Mouse (Mus musculus) thymus, postnatal 10 days (tissue): ENCODE measurements around the gene Rab43.

ENCODE experiments used
- DNase-seq, 2 experiments: peaks; one replicate each; pipeline ENCODE4 v3.0.0; 2021; ENCODE audit warnings: low spot score in 2 of 2

The Rab43 gene

DNA sequence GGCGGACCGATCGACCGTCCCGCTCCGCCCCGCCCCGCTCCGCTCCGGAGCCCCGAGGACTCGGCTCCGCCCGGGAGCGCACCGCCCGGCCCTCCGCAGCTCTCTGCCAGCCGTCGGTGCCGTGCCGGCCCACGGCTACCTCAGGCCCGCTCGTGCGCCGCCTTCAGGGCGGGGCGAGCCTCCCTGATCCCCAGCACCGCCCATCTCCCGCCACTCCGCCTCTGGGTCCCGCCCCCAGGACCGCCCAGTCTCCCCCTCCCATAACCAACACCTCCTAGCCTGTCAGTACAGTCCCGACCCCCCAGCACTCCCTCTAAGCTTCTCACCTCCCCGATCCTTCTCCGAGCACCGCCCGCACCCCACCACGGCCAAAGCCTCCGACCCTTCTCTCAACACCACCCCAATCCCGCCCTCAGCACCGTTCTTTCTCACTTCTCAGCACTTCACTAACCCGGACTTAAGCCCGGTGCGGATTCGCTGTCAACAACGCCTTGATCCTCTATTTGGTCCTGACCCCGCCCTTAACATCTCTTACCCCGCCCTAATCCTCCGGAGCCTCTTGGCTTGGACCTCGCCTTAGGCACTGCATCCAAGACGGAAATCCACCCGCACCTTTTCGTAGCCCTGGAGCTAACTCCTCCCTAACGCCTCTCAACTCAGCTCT is at the start of gene Rab43:
TSS of gene Rab43 (minus strand) at position 490 of the 664 bp plus-strand sequence.
- peak; percentile 86 to 89 for DNase-seq

DNA sequence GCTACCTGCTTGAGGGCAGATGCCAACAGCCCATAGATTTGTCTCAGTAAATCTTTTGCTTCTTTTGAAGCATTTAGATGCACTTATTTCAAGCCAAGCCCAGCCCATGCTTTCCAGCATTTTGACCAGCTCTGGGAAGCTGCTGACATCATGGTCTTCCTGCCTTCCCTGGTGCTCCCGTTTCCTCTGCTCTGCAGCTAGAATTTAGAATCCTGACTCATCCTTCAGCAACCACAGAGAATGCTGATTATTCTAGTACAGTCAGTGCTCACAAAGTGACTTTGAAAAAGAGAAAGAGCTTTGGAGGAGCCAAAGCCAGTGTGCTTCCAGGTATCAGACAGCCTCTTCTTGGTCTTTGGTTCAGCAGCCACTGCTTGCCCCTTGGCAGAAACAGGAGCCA is 45.1 kb upstream of the Rab43 start:
- no peak for DNase-seq

DNA sequence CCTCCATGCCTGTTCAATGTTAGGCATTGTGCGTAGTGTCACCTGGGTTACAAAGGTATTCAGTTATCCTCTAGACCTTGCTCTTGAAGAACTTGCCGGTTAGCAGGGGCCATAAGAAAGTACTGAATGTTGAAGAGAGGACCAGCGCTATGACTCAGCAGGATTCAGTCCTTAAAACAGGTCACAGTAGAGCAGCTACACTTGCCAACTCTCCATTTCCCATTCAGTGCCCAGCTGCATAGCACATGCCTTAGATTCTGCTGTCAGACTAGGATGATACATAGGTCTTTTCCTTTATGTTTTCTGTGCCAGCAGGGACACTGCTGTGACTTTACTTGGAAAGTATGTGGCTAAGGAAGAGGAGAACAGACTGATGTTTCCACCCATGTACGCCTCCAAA is 41.5 kb upstream of the Rab43 start:
- no peak for DNase-seq

DNA sequence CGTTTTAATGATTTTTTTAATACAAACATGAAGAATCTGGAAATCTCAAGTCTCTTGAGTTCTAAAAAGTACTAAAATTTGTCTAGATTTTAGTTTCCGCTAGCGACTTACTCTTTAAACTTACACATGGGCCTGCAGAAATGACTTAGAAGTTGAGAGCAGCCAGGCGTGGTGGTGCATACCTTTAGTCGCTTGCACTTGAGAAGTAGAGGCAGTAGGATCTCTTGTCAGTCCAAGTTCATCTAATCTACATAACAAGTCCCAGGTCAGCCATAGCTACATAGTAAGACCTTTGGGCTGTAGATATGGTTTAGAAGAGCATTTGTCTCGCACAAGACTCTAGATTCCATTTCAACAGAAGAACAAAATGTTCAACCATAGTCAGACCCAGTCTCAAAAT is 39.9 kb upstream of the Rab43 start:
- DNase-seq = no peak

DNA sequence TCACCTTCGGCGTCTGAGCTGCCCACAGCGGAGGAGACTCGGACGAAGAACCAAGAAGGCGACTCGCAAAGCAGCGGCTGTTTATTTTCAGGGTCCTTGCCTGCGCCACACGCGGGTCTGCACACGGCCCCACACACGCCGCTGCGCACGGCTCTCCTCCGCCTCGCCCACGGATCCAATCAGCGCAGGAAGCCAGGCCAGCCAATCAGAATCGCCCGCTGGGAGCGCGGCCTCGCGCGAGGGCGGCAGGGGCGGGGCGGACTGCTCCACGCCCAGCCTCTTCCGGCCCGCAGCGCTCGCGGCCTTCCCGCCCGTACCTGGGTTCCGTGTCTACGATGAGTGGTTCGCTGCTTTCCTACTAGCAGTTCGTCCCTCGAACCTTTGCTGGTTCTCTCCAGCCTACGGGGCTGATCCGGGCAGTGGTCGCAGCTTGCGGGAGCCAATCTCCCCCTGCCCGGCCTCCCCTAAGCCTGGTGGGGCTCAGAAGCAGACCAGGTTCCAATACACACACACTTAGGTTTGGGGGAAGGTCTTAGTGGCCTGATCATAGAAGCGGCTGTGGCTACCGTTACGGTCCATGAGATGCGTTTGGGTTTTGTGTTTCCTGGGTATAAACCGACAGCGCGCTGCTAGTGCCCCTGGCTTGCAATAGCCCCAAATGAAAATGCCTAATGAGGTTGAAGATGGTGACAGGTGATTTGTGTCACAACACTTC is 39.1 kb upstream of the Rab43 start, which contains the start of gene Cnbp:
TSS of gene Cnbp (minus strand) at position 207 of the 715 bp plus-strand sequence.
- DNase-seq = peak; percentile 95 to 97

DNA sequence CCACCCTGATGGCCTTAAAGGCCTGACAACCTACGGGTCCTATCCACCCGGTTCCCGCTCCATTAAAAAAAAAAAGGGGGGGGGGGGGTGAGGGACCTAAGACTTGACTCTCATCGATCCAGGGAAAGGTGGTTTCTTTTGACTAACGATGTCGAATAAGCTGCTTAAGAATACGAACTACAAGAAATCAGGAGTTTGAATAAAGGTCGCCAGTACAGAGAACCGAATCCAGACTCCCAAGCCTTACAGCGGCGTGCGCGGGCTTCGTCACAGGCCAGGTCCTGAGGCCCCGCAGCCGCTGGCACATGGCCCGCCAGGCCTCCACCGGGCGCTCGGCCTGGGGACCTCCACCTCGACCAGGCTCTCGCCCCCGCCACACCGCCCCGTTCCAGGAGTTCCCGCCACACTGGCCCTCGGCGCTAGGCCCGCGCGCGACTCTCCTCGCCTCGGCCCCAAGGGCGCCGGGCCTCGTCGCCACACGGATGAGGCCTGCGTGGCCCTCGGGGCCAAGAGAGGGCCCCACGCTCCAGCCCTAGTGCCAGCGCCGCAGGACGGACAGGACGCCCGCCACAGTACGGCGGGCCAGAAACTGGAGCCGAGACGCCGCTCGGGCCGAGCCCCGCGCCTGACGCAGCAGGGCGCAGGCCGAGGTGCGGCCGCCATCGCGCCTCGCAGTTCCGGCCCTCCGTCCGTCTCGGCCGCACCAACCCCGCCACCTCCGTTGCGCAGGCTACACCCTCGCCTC is 38.4 kb upstream of the Rab43 start:
- DNase-seq = peak; percentile 30 to 39

DNA sequence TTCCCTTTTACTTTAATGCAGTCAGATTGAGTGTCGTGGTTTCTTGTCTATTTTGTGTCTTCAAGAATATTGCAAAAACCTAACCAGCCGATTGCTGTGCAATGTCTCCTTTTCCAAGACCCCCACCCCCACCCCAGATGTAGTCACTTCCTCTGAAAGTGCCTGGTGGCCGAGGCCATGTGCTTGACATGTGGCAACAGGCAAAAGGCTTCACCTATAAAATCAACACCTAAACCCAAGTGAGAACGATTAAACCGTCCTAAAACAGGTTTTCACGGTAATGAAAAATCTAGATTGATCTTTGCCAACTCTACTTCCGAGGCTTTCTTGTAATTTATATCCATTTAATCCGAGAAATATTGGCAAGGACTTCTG is 37.8 kb upstream of the Rab43 start:
- no peak for DNase-seq

DNA sequence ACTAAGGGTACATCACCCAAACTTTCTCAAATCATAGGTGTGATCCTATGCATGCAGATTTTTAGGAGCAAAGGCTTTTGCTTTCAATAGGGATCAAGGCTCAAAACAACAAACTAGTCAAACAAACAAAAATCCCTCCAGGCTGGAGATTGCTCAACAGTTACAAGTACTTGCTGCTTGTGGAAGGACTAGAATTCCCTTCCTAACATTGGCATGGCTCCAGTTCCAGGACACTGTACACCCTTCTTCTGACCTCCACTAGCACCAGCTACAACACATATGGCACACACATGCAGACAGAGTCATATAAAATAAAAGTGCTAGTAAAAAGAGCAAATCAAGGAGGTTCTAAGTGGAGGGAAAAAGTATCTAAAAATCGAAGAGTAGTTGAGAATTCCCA is 34.8 kb upstream of the Rab43 start:
- no peak for DNase-seq

DNA sequence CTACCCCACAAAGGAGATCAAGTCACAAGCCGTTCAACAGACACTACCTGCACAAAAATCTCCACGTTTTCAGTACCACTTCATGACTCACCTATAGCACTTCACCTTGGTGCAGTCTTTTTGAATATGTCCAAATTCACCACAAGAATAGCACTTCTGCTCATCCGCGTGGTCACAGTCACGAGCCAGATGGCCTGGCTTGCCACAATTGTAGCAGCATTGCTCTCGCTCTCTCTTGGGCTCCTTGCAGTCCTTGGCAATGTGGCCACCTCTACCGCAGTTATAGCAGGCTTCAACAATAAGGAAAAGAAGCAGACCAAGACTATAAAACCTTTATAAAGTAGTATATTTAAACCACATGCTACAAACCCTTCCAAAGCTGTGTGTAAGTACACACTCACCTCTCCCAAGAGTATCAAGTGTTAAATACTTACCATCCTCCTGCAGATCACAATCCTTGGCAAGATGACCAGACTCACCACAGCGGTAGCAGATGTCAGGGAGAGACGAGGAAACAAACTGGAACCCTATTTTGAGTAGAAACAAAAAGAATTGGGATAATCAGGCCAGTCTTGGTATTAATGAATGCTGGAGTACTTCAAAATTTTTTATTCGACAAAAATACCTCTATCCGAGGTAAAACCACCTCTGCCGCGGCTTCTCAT is 33.2 kb upstream of the Rab43 start:
- no peak for DNase-seq

DNA sequence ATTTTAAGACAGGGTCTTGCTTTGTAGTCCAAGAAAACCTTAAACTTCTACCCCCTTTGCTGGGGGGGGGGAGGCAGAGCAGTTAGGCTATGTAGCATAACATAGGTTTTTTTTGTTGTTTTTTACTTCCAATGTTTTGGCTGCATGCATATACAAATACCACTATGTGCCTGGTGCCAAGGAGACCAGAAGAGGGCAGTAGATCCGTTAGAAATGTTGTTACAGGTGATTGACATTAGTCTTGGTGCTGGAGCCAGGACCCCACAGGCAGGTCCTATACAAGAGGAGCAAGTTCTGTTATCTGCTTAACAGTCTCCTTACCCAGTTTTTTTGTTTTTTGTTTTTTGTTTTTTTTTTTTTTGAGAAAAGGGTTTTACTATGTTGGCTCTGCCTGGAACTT is 30.3 kb upstream of the Rab43 start:
- no peak for DNase-seq

DNA sequence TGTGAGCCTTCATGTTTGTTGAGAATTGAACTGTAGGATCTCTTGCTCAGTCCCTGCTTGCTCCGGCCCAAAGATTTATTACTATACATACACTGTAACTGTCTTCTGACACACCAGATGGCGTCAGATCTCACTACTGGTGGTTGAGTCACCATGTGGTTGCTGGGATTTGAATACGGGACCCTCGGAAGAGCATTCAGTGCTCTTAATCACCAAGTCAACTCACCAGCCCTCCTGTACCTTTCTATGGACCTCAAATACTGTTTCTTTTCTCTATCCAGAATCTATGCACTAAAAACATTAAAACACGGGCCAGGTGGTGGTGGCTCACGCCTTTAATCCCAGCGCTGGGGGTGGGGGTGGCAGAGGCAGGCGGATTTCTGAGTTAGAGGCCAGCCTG is 29.7 kb upstream of the Rab43 start:
- DNase-seq = no peak

DNA sequence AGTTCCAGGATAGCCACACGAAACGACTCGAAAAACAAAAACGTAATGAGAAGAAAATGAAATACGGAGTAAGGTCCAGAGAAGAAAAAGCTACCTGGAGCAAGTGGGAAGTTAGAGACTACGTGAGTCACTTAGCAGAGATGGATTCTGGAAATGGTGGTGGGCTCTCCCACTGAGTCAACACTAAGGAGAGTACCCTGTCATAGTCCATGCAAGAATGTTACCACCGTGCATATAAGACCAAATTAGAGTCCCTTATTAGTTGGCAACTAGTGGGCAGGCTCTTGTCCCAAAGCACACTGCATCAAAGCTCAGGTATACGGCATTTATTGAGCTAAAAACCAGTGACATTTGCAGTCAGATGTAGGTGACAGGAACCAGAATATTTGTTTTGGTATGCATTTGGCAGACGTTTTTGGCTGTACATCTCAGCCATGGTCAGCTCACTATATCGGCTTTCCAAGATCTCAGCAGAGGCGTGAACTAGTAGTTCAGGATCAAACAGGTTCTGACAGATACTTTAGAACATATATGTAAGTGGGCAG is 27.9 kb upstream of the Rab43 start:
- DNase-seq = no peak

DNA sequence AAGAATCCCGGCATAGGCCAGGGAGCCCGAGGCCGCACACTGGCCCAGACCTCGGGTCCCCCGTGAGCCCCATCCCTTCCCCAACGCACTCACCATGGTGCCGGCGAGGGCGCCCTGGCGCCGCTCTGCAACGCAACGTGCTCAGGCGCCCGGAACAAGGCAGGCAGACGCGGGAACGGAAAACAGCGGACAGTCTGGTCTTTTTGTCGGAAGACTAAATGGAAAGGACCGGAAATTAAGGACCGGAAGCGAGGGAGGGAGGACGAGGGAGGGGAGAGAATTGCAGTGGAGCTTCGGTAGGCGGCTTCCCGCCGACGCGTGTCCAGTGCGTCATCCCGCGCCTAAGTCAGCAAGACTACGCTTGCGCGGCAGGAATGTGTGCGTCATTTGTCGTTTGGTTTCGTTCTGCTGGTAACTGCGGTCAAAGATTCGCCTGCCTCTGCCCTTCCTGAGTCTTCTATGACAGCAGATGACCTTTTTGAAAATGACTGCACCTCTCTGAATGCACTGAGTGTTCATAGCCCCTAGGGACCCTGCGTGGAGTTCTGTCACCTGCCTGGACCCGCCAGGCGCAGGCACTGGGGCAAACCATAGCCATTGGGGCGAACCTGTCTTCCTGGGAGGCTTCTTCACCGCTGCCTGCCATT is 26.7 kb upstream of the Rab43 start, which contains the start of gene Isy1:
TSS of gene Isy1 (minus strand) at position 248 of the 647 bp plus-strand sequence.
- DNase-seq = peak; percentile 82 to 83

DNA sequence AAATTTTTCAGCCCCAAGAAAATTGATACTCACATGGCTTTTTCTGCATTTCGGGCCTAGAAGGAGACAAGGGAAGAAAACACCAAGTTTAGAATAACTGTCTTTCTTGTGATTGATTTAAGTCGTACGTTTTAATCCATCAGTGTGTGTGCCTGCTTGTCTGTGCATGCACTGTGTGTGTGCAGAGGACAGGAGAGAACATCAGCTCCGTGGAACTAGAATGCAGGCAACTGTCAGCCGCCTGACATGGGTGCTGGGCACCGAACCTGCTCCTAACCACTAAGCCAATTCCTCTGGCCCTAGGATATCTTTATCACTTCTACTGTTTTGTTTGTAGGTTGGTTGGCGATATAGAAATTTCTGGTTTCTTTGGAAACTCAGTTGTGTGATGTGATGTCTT is 23.7 kb upstream of the Rab43 start, which contains the start of gene Gm45140:
TSS of gene Gm45140 (minus strand) at position 101 of the 400 bp plus-strand sequence.
- no peak for DNase-seq

DNA sequence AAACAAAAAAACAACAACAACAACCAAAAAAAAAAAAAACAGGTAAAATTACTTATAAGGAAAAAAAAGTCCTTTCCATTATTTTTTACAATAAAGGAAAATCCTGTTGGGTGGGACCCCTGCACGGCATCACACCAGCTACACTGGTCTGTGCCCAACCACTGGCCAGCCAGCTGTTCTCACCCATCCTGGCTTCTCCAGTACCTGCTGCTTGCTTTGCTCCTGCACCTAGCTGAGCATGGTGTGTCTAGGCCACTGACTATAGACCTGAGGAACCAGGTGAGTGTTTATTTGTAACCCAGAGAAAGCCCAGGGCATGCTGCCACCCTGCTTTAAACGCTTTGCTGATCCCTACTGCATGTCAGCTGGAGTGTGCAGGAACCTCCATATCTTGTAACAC is 8.4 kb upstream of the Rab43 start:
- DNase-seq = no peak

DNA sequence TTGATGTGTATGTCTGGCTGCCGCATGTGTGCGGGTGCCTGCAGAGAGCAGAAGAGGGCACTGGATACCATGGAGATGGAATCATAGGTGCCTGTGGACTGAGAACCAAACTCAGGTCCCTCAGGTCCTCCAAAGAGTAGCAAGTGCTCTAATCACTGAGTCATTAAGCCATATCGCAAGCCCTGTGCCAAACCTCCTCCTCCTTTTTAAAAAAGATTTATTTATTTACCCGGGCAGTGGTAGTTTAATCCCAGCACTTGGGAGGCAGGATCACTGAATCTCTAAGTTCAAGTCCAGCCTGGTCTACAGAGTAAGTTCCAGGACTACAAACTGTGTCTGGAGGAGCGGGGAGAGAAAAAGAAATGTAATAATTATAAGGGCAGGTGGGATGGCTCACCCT is 2.5 kb upstream of the Rab43 start:
- no peak for DNase-seq

DNA sequence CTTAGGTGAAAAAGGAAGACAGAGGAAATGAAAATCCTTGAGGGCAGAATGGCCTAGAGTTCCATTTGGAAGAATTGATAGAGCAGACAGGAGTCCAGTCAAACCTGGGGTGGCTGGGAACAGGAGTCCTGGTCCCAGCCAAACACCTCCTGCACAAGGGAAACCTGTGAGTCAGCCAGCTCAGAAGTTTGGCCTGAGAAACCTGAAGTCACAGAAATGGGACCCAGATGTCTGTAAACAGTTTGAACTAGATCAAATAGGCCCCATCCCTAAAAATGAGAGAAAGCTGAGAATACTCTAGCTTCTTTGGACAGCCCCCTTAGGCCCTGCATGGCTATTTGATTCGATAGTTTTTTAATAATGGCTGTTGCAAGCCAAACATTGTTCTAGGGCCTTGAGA is 692 bp upstream of the Rab43 start:
- no peak for DNase-seq

DNA sequence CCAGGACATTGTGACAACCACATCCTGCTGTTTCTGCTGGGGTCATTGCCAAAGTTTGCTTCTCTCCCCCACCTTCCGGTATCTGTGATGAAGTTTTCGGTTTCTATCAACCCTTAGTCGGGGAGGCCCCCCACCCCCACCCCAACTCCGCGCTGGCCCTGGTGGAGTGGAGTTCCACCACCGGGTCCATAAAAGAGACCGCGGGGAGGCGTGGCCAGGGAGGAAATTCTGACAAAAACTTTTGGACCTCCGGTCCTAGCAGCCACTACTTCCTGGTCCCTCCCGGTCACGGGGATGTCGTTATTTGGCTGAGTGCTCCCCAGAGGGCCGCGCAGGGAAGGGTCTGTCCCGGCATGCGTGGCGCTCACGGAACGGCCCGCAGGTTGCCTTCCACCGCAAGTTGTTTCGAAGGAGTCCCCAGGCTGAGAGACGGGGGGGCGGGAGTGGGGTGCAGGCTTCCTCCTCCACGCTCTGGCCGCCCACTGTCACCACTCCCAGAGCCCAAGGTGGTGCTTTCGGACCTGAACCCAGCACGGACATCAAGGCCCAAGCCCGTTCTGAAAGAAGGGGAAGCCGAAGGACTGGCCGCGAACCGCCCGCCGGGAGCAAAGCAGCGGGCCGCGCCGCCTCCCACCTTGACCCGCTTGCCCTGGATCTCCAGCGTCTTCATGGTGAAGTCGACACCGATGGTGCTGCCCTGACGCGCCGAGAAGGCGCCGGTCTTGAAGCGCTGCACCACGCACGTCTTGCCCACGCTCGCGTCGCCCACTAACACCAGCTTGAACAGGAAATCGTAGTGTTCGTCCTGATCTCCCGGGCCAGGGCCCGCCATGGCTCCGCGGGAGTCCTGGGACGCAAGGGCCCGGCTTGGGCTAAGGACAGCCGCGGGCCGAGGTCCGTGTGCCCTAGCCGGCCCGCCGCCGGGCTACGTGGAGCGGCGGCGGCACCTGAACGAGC is 973 bp downstream of the Rab43 start:
- peak; percentile 33 to 42 for DNase-seq

DNA sequence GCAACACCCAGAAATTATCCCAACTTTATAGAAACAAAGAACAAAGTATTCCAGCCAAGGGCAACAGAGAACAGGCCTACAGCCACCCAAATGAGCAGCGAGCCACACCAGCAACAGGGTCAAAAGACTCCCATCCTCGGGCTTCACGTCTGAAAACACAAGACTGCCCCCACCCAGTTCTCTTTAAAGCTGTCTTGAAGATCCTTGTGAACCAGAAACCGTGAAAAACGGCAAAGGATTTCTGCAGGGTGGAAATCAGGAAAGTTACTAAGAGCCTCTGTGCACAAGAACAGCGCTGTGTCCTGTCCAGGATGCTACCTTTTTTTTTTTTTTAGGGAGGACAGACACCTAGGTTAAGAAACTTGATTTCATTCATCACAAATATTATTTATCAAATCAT is 1.7 kb downstream of the Rab43 start:
- no peak for DNase-seq

DNA sequence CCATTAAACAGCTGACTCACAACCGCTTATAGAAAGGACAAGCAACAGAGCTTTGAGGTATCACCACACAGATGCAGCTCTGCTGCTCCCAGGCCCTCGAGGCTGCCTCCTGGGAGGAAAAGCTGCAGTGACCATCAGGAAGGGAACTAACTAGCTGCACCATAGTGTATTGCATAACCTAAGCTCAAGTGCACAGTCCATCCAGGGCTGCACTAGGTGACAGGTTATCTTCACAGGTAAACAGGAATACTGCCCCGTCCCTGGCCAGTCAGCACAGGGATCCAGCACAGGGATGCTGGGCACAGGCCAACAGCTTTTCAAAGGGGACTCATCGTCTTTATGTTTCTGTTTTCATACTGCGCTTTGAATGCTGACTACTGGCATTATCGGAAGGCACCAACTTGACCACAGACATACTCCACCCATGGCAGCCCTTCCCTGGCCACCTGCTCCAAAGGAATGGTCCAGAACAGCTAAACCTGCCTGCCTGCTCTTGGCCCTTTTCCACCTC is 2.3 kb downstream of the Rab43 start:
- DNase-seq = no peak
